Mouse (Mus musculus): ENCODE results near the gene Tnfrsf23. TPM values are rescaled to one million over a fixed set of nuclear protein-coding genes. Genes with fewer than 3 reads are reported as not detected.

The Tnfrsf23 gene
- total and polyA plus RNA-seq, 3 experiments: 0.08 to 0.71 TPM; not detected in 1

- Histone ChIP-seq H3K27me3 (replicated peaks) (no peaks in the 10 kb centered on the region), H3K27ac (ENCODE audit: insufficient read depth, low read depth) (no peak overlapping the region), H3K79me2 (replicated peaks; ENCODE audit: control insufficient read depth, extremely low read depth, insufficient read depth, poor library complexity, severe bottlenecking) (no peaks in the 10 kb centered on the region), H3K4me2 (ENCODE audit: insufficient read depth, low read depth, poor library complexity, severe bottlenecking) (peak overlapping the region; percentile 78), H3K9me3 (replicated peaks; ENCODE audit: low read length) (peaks cover 4% of the 10 kb centered on the region), H3K4me3 (replicated peaks in 1 of 3; ENCODE audit: low read depth in 2 of 3, low read length in 2 of 3, poor library complexity in 1 of 3) (peak overlapping the region in 1 of 3 experiments; percentile 26), H3K36me3 (replicated peaks in 1 of 2; ENCODE audit: control insufficient read depth in 1 of 2, insufficient read depth in 1 of 2, low read length in 1 of 2) (no peaks in the 10 kb centered on the region), H3K9ac (ENCODE audit: insufficient read depth, low read depth) (no peak overlapping the region), H3K4me1 (ENCODE audit: control insufficient read depth in 1 of 2, insufficient read depth in 2 of 2) (peaks cover 3 to 26% of the 10 kb centered on the region in 2 experiments; a peak in 3 of 4 replicates)
- dilution Hi-C loops (cut with MboI; ENCODE audit: extremely low pct_ligation_motif_present, extremely low pct_unique_long_range_greater_than_20kb, low sequenced_read_pairs): no loop called here
- in situ Hi-C loops (cut with MboI; ENCODE audit: low pct_ligation_motif_present, low pct_unique_long_range_greater_than_20kb, low sequenced_read_pairs): no loop called here
- TF ChIP-seq MXI1 (IDR thresholded peaks at IDR 0.05; ENCODE audit: low read depth, low read length): no peak
- TF ChIP-seq ZNF384 (IDR thresholded peaks at IDR 0.05; ENCODE audit: low read depth, low read length): peak; percentile 87
- no peak for DNase-seq (ENCODE audit: extremely low read depth)
Measured at GRCm38 (mm10) chr7:143626178-143626577, 59.5 kb downstream of the Tnfrsf23 start.

DNA sequence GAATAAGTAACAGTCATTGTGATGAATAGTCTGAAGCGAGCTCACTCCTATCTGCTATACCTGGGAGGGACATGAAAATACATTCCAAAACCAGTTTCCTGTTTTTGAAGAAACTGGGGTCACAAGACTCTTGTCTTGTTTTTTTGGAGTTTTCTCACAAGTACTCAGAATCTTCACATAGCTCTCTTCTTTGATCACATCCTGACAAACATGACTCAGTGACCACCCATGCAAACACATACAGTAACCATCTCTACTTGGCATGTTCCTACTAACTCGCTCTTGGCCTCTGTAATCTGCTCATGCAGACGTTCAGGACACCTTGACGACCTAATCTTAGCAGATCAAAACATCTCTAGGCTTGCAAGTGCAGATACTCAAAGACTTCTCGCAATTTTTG lies 60.5 kb downstream of the Tnfrsf23 start:
- no peak for DNase-seq (ENCODE audit: extremely low read depth)
- Histone ChIP-seq H3K27me3 (replicated peaks) (no peaks in the 10 kb centered on the region), H3K36me3 (replicated peaks in 1 of 2; ENCODE audit: control insufficient read depth in 1 of 2, insufficient read depth in 1 of 2, low read length in 1 of 2) (peaks cover 0 to 2% of the 10 kb centered on the region in 2 experiments), H3K27ac (ENCODE audit: insufficient read depth, low read depth) (no peak overlapping the region), H3K79me2 (replicated peaks; ENCODE audit: control insufficient read depth, extremely low read depth, insufficient read depth, poor library complexity, severe bottlenecking) (no peaks in the 10 kb centered on the region), H3K9ac (ENCODE audit: insufficient read depth, low read depth) (no peak overlapping the region), H3K9me3 (replicated peaks; ENCODE audit: low read length) (peaks cover 4% of the 10 kb centered on the region), H3K4me2 (ENCODE audit: insufficient read depth, low read depth, poor library complexity, severe bottlenecking) (no peak overlapping the region), H3K4me3 (replicated peaks in 1 of 3; ENCODE audit: low read depth in 2 of 3, low read length in 2 of 3, poor library complexity in 1 of 3) (no peak overlapping the region), H3K4me1 (ENCODE audit: control insufficient read depth in 1 of 2, insufficient read depth in 2 of 2) (peaks cover 3 to 26% of the 10 kb centered on the region in 2 experiments; a peak in 3 of 4 replicates)
- in situ Hi-C loops (cut with MboI; ENCODE audit: low pct_ligation_motif_present, low pct_unique_long_range_greater_than_20kb, low sequenced_read_pairs) (no loop called here), dilution Hi-C loops (cut with MboI; ENCODE audit: extremely low pct_ligation_motif_present, extremely low pct_unique_long_range_greater_than_20kb, low sequenced_read_pairs) (no loop called here)
- no peak for TF ChIP-seq MXI1 (IDR thresholded peaks at IDR 0.05; ENCODE audit: low read depth, low read length)
- TF ChIP-seq E2F4 (IDR thresholded peaks at IDR 0.05; ENCODE audit: insufficient replicate concordance, low read depth, low read length): no peak
- no peak for TF ChIP-seq GABPA (IDR thresholded peaks at IDR 0.05; ENCODE audit: insufficient replicate concordance, low read depth, low read length)

- Histone ChIP-seq H3K27ac (ENCODE audit: insufficient read depth, low read depth) (no peak overlapping the region), H3K4me2 (ENCODE audit: insufficient read depth, low read depth, poor library complexity, severe bottlenecking) (no peak overlapping the region), H3K4me1 (ENCODE audit: control insufficient read depth in 1 of 2, insufficient read depth in 2 of 2) (peaks cover 3 to 26% of the 10 kb centered on the region in 2 experiments; a peak in 3 of 4 replicates), H3K9me3 (replicated peaks; ENCODE audit: low read length) (peaks cover 4% of the 10 kb centered on the region), H3K79me2 (replicated peaks; ENCODE audit: control insufficient read depth, extremely low read depth, insufficient read depth, poor library complexity, severe bottlenecking) (no peaks in the 10 kb centered on the region), H3K4me3 (replicated peaks in 1 of 3; ENCODE audit: low read depth in 2 of 3, low read length in 2 of 3, poor library complexity in 1 of 3) (no peak overlapping the region), H3K36me3 (replicated peaks in 1 of 2; ENCODE audit: control insufficient read depth in 1 of 2, insufficient read depth in 1 of 2, low read length in 1 of 2) (peaks cover 0 to 2% of the 10 kb centered on the region in 2 experiments), H3K27me3 (replicated peaks) (no peaks in the 10 kb centered on the region), H3K9ac (ENCODE audit: insufficient read depth, low read depth) (no peak overlapping the region)
- in situ Hi-C loops (cut with MboI; ENCODE audit: low pct_ligation_motif_present, low pct_unique_long_range_greater_than_20kb, low sequenced_read_pairs) (no loop called here), dilution Hi-C loops (cut with MboI; ENCODE audit: extremely low pct_ligation_motif_present, extremely low pct_unique_long_range_greater_than_20kb, low sequenced_read_pairs) (no loop called here)
- TF ChIP-seq TCF12 (IDR thresholded peaks at IDR 0.05; ENCODE audit: low read depth, low read length): no peak
- DNase-seq (ENCODE audit: extremely low read depth): no peak
Measured at GRCm38 (mm10) chr7:143624561-143624960, 61.1 kb downstream of the Tnfrsf23 start.

DNA sequence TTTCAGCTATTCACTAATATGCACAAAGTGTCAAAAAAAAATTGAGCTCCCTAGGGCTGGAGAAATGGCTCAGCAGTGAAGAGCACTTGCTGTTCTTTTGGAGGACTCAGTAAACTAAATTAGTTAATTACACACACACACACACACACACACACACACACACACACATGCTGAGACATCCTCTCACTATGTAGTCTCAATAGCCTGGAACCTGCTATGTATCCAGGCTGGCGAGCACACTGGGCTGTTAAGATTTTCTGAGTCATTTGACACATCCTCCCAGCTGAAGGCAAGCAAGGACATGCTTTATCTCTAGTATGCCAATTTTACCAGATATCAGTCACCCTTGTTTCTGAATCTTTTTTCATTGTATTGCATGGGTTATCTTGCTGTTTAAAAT lies 64.7 kb downstream of the Tnfrsf23 start:
- TF ChIP-seq JUN (IDR thresholded peaks at IDR 0.05; ENCODE audit: insufficient read depth, low read depth, low read length) (no peak), ELF1 (IDR thresholded peaks at IDR 0.05; ENCODE audit: low read depth, low read length) (no peak), POLR2AphosphoS2 (IDR thresholded peaks at IDR 0.05; ENCODE audit: low read depth, low read length) (no peak), MYC (IDR thresholded peaks at IDR 0.05; ENCODE audit: low read depth, low read length) (no peak), HCFC1 (IDR thresholded peaks at IDR 0.05; ENCODE audit: low read depth, low read length) (no peak), KAT2A (IDR thresholded peaks at IDR 0.05; ENCODE audit: insufficient replicate concordance, low read length) (no peak), RCOR1 (conservative IDR thresholded peaks at IDR 0.05; ENCODE audit: low read depth, low read length) (no peak), USF2 (conservative IDR thresholded peaks at IDR 0.05; ENCODE audit: low read depth, low read length) (no peak), ZC3H11A (IDR thresholded peaks at IDR 0.05; ENCODE audit: low read depth, low read length) (no peak), MAX (IDR thresholded peaks at IDR 0.05; ENCODE audit: low read length) (no peak)
- H3K27ac ChIP-seq (ENCODE audit: insufficient read depth, low read depth): no peak overlapping the region
- H3K4me3 ChIP-seq (replicated peaks in 1 of 3; ENCODE audit: low read depth in 2 of 3, low read length in 2 of 3, poor library complexity in 1 of 3): no peak overlapping the region
- dilution Hi-C loops (cut with MboI; ENCODE audit: extremely low pct_ligation_motif_present, extremely low pct_unique_long_range_greater_than_20kb, low sequenced_read_pairs): no loop called here
- H3K4me1 ChIP-seq (ENCODE audit: control insufficient read depth in 1 of 2, insufficient read depth in 2 of 2): peaks cover 0 to 9% of the 10 kb centered on the region in 2 experiments; a peak in 1 of 4 replicates
- in situ Hi-C loops (cut with MboI; ENCODE audit: low pct_ligation_motif_present, low pct_unique_long_range_greater_than_20kb, low sequenced_read_pairs): no loop called here
- H3K79me2 ChIP-seq (replicated peaks; ENCODE audit: control insufficient read depth, extremely low read depth, insufficient read depth, poor library complexity, severe bottlenecking): no peaks in the 10 kb centered on the region
- H3K9ac ChIP-seq (ENCODE audit: insufficient read depth, low read depth): no peak overlapping the region
- peaks cover 11 to 31% of the 10 kb centered on the region in 2 experiments for H3K36me3 ChIP-seq (replicated peaks in 1 of 2; ENCODE audit: control insufficient read depth in 1 of 2, insufficient read depth in 1 of 2, low read length in 1 of 2)
- H3K27me3 ChIP-seq (replicated peaks): no peaks in the 10 kb centered on the region
- H3K9me3 ChIP-seq (replicated peaks; ENCODE audit: low read length): peaks cover 4% of the 10 kb centered on the region
- H3K4me2 ChIP-seq (ENCODE audit: insufficient read depth, low read depth, poor library complexity, severe bottlenecking): no peak overlapping the region
- no peak for DNase-seq (ENCODE audit: extremely low read depth)

All from CH12.LX (cell line).